Mouse (Mus musculus): ENCODE data around the gene Mast1.

Mast1 gene

DNA sequence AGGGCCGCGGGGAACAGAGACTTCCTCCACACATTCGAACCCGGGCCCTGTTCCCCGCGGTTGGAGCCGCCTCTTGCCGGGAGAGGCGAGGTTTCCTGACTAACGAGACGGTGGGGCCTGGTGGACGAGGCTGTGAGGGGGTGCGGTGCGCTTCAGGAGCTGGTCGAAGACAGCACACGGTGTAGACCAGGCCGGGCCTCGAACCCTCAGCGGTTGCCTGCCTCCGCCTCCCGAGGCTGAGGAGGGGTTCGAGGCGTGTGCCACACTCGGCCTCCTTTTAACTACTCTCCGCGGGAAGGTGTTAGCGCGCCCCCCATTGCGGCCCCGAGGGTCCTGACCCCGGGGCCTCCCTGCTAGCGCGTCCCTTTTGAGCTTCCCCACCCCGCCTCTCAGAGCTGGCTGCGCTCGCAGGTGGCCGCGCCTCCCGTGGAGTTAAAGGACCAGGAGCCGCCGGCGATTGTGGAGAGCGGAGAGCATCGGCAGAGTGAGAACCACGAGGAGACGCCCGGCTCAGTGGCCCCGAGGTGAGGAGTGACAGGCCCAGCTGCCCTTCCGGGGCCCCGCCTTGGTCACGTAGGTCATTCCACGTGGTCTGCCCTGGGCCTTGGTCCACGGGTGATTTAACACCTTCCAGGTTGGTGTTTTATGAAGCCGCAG is 64.7 kb downstream of the Mast1 start:
- peak; percentile 27 for DNase-seq (ENCODE audit: low spot score)

DNA sequence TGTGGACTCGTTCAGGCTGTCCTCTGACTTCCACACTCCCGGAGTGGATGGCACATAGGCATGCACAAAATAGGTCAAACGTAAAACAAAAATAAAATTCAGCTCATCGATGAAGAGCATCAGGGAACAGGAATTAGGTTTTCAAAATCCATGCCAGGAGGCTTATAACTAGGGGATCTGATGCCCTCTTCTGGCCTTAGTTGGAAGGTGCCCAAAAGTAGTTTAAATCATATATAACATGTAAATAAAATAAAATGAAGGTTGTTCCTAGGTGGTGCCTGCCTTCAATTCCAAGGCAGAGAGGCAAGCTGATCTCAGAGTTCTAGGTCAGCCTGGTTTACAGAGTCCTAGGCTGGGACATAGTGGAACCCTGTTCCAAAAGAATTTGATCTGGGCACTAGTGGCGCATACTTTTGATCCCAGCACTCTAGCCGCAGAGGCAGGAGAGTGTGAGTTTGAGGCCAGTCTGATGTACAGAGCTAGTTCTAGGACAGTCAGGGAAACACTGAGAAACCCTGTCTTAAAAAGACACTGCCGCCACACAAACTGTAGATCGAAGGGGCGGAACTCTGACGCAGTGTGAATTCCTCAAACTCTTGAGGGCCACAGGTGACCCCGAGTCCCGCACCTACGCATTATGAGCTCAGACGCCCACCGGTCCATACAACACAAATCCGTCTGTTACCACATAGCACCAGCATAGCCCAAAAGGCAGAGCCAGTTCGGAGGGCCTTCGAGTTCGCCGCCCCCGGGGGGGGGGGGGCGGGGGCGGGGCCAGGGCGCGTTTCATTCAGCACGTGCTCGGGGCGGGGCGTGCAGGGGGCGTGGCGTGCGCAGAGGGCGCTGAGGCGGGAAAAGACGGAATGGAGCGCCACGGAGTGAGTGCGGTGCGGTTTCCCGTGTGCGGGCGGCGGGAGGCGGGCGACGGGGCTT is 65.5 kb downstream of the Mast1 start, which contains the start of gene Syce2:
TSS of gene Syce2 (plus strand) at position 736 of the 933 bp plus-strand sequence.
- peak; percentile 74 for DNase-seq (ENCODE audit: low spot score)

Data from ovary, postnatal 14 days (tissue).